ENCODE assay signal across 8 mouse cellular contexts in the genomic region with DNA sequence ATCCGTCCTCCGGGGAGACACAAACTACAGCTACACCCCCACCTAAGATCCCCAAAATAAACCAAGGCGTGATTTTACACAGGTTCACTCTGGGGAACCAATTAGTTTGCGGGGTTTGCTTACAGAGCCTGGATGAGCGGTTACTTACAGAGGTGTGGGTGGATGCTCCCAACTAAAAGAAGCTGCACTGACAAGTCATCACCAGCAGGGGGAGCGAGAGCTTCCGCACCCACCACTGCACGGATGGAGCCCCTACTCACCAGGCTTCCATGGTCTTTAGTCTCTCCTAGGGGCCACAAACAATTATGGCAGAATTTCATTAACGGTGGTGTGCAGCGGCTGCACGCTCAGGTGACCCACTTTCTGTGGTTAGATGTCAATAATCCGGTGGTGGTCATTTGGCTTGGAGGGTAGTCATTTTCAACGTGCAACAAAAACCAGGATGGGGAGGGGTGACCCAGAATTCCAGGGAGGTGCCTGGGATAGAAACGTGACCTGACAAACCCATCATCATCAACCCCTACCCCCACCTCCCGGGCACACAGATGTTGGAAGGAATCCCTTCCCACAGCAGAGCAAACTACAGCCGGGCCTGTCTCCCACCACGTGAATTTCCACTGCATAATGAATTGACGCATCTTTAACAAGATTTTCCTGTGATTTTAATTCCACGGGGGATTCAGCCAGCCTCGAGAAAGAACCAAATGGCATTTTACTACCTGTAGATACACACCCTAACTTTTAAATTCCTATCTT.
DNase-seq lines count a peak whose midpoint lies in the region; ATAC-seq and TF ChIP-seq lines count a peak whose summit lies in the region.
"Had no signal": no experiment of that assay in that cellular context is flagged by ENCODE, and none has a peak within 500 bp of the region (broad histone marks: within the 10 kb centered on the region; RNA-seq: fewer than 3 reads in every experiment).

No protein-coding gene starts in this region.

- no peak overlapping the region for H3K4me3 ChIP-seq in lung, embryonic 14.5 days (ENCODE audit: low read depth, low read length)
- no peak overlapping the region for H3K4me3 ChIP-seq in layer of hippocampus, adult 2 months
- H3K4me3 ChIP-seq in neural tube, embryonic 13.5 days = no peak overlapping the region
- H3K4me3 ChIP-seq: myocyte had no signal

- peak; percentile 51 for DNase-seq in lung, embryonic 14.5 days
- DNase-seq in lung, postnatal 14 days = no peak
- DNase-seq in embryo, embryonic 10 days (ENCODE audit: low spot score) = peak; percentile 54
- peak; percentile 19 to 33 for DNase-seq in layer of hippocampus, adult 2 months (ENCODE audit: low spot score in 2 of 2)

- 50% methylated on average over 20 of the region's 20 CpGs for WGBS in lung, embryonic 14.5 days
- 55% methylated on average over 20 of the region's 20 CpGs for WGBS in neural tube, embryonic 13.5 days

- no peaks in the 10 kb centered on the region for H3K36me3 ChIP-seq in lung, embryonic 14.5 days (ENCODE audit: insufficient read depth)
- no peaks in the 10 kb centered on the region for H3K36me3 ChIP-seq in neural tube, embryonic 13.5 days

- no peak for ATAC-seq in lung, embryonic 14.5 days (ENCODE audit: insufficient read depth)
- peak; percentile 62; the same call in 1 of the 2 replicates for ATAC-seq in neural tube, embryonic 13.5 days (ENCODE audit: low read depth)
- ATAC-seq in inflammation-experienced regulatory T-cells, adult 6 months = no peak
- no peak for ATAC-seq in megakaryocyte, adult 5-6 weeks (ENCODE audit: poor library complexity, severe bottlenecking)

- no peaks in the 10 kb centered on the region for H3K9me3 ChIP-seq in lung, embryonic 14.5 days (ENCODE audit: low read depth, low read length)
- H3K9me3 ChIP-seq in neural tube, embryonic 13.5 days = no peaks in the 10 kb centered on the region

- 0 out of 2 replicates have a peak, but pooled peaks cover 3% of the 10 kb centered on the region for H3K4me1 ChIP-seq in lung, embryonic 14.5 days (ENCODE audit: insufficient read depth)
- H3K4me1 ChIP-seq in neural tube, embryonic 13.5 days (replicated peaks) = peaks cover 48% of the 10 kb centered on the region

- H3K27ac ChIP-seq in lung, embryonic 14.5 days (ENCODE audit: low read depth) = no peak overlapping the region
- no peak overlapping the region for H3K27ac ChIP-seq in layer of hippocampus, adult 2 months
- peak overlapping the region; percentile 67 for H3K27ac ChIP-seq in neural tube, embryonic 13.5 days (replicated peaks)

- no peak overlapping the region for H3K4me2 ChIP-seq in lung, embryonic 14.5 days
- no peak overlapping the region for H3K4me2 ChIP-seq in neural tube, embryonic 13.5 days

- TF ChIP-seq CTCF in lung, embryonic 14.5 days (IDR thresholded peaks at IDR 0.05; ENCODE audit: low read depth) = peak; percentile 78
- peak; percentile 86 for TF ChIP-seq CTCF in layer of hippocampus, adult 2 months (conservative IDR thresholded peaks at IDR 0.05)

- no peaks in the 10 kb centered on the region for H3K27me3 ChIP-seq in lung, embryonic 14.5 days (ENCODE audit: insufficient read depth, low read length)
- H3K27me3 ChIP-seq in neural tube, embryonic 13.5 days = no peaks in the 10 kb centered on the region

- no peak overlapping the region for H3K9ac ChIP-seq in lung, embryonic 14.5 days
- H3K9ac ChIP-seq in neural tube, embryonic 13.5 days = no peak overlapping the region
